Mouse (Mus musculus): Measurements from ENCODE around the gene Rsph14.

Rsph14 gene

GRCm38 (mm10) chr10:74990584-74991322 is 41.6 kb downstream of the Rsph14 start:
- DNase-seq = no peak

- peak in 1 of 2 experiments; percentile 28 for DNase-seq
These were observed 42.6 kb downstream of the Rsph14 start for GRCm38 (mm10) chr10:74989814-74990213.

- DNase-seq = no peak
These were observed 44.5 kb downstream of the Rsph14 start for GRCm38 (mm10) chr10:74987698-74988470.

GRCm38 (mm10) chr10:74983176-74983575 is 49.2 kb downstream of the Rsph14 start:
- peak; percentile 61 to 71 for DNase-seq

GRCm38 (mm10) chr10:74981159-74981558 is 51.2 kb downstream of the Rsph14 start:
- DNase-seq = no peak

- peak in 1 of 2 experiments; percentile 31 for DNase-seq
These were observed 54.3 kb downstream of the Rsph14 start for GRCm38 (mm10) chr10:74978056-74978455.

- no peak for DNase-seq
These were observed 56.0 kb downstream of the Rsph14 start for GRCm38 (mm10) chr10:74976429-74976828.

- no peak for DNase-seq
These were observed 56.8 kb downstream of the Rsph14 start for GRCm38 (mm10) chr10:74975626-74976025.

- no peak for DNase-seq
These were observed 59.4 kb downstream of the Rsph14 start for GRCm38 (mm10) chr10:74973026-74973425.

GRCm38 (mm10) chr10:74969266-74969665 is 63.1 kb downstream of the Rsph14 start:
- no peak for DNase-seq

GRCm38 (mm10) chr10:74967651-74968267 is 64.6 kb downstream of the Rsph14 start:
- DNase-seq = peak; percentile 77 to 78

GRCm38 (mm10) chr10:74966850-74967451 is 65.4 kb downstream of the Rsph14 start, which contains the start of gene Gnaz:
Gene Gnaz, plus strand, starts transcription at chr10:74967177.
- DNase-seq = peak; percentile 99

- DNase-seq = no peak
These were observed 68.0 kb downstream of the Rsph14 start for GRCm38 (mm10) chr10:74964380-74964779.

GRCm38 (mm10) chr10:74952830-74953443 is 79.4 kb downstream of the Rsph14 start:
- no peak for DNase-seq

GRCm38 (mm10) chr10:74940795-74941194 is 91.6 kb downstream of the Rsph14 start:
- no peak for DNase-seq

- DNase-seq = peak in 1 of 2 experiments; percentile 44
These were observed 93.1 kb downstream of the Rsph14 start for GRCm38 (mm10) chr10:74939300-74939699.

GRCm38 (mm10) chr10:74938410-74938809 is 94.0 kb downstream of the Rsph14 start:
- no peak for DNase-seq

- peak; percentile 60 to 64 for DNase-seq
These were observed 95.2 kb downstream of the Rsph14 start for GRCm38 (mm10) chr10:74937003-74937790.

GRCm38 (mm10) chr10:74935016-74935415 is 97.4 kb downstream of the Rsph14 start:
- peak; percentile 59 to 72 for DNase-seq

GRCm38 (mm10) chr10:74934521-74934920 is 97.9 kb downstream of the Rsph14 start:
- peak in 1 of 2 experiments; percentile 31 for DNase-seq

GRCm38 (mm10) chr10:74933548-74934190 is 98.7 kb downstream of the Rsph14 start:
- peak; percentile 59 to 61 for DNase-seq
